Comparison of ENCODE assay signal across 12 mouse cellular contexts in genomic region chr6:119198534-119199273, GRCm38 (mm10). TPM values are rescaled to one million over a fixed set of nuclear protein-coding genes. Genes with fewer than 3 reads are reported as not detected.
DNase-seq lines count a peak whose midpoint lies in the region; ATAC-seq and TF ChIP-seq lines count a peak whose summit lies in the region.
"Had no signal": no experiment of that assay in that cellular context is flagged by ENCODE, and none has a peak within 500 bp of the region (broad histone marks: within the 10 kb centered on the region; RNA-seq: fewer than 3 reads in every experiment).

No protein-coding gene starts in this region.

- no peak overlapping the region for H3K27ac ChIP-seq in embryonic facial prominence, embryonic 14.5 days (replicated peaks; ENCODE audit: low read depth, low read length)
- H3K27ac ChIP-seq in embryonic facial prominence, embryonic 10.5 days (replicated peaks), result no peak overlapping the region
- peak overlapping the region; percentile 39; the same call in 1 of the 2 replicates for H3K27ac ChIP-seq in lung, embryonic 14.5 days (ENCODE audit: low read depth)
- H3K27ac ChIP-seq in forebrain, embryonic 11.5 days (ENCODE audit: low read depth, low read length), result peak overlapping the region; percentile 69
- peak overlapping the region; percentile 56 for H3K27ac ChIP-seq in midbrain, embryonic 13.5 days

- WGBS in embryonic facial prominence, embryonic 14.5 days, result 36% methylated on average over 15 of the region's 15 CpGs
- 50% methylated on average over 15 of the region's 15 CpGs for WGBS in embryonic facial prominence, embryonic 10.5 days
- 40% methylated on average over 15 of the region's 15 CpGs for WGBS in lung, embryonic 14.5 days
- 50% methylated on average over 15 of the region's 15 CpGs for WGBS in forebrain, embryonic 11.5 days
- WGBS in midbrain, embryonic 13.5 days, result 23% methylated on average over 15 of the region's 15 CpGs

- no peak for ATAC-seq in embryonic facial prominence, embryonic 14.5 days (ENCODE audit: low read depth)
- peak; percentile 52 for ATAC-seq in lung, embryonic 14.5 days (ENCODE audit: insufficient read depth)
- peak; percentile 61; the same call in 1 of the 2 replicates for ATAC-seq in forebrain, embryonic 11.5 days (replicated peaks; ENCODE audit: low FRiP score)
- peak; percentile 88 for ATAC-seq in midbrain, embryonic 13.5 days
- ATAC-seq in cerebellum, adult (ENCODE audit: insufficient number of reproducible peaks, low FRiP score, low TSS enrichment), result no peak
- ATAC-seq: intestine, embryonic 16.5 days had no signal

- 0 out of 2 replicates have a peak overlapping the region, but pooled peaks have one; percentile 19 for H3K9ac ChIP-seq in embryonic facial prominence, embryonic 14.5 days (ENCODE audit: low read depth, low read length)
- no peak overlapping the region for H3K9ac ChIP-seq in lung, embryonic 14.5 days
- no peak overlapping the region for H3K9ac ChIP-seq in forebrain, embryonic 11.5 days (ENCODE audit: low read length)
- no peak overlapping the region for H3K9ac ChIP-seq in midbrain, embryonic 13.5 days (replicated peaks)

- peak; percentile 57 for DNase-seq in embryonic facial prominence, embryonic 14.5 days (ENCODE audit: low spot score)
- DNase-seq in embryonic facial prominence, embryonic 10.5 days (ENCODE audit: low spot score), result no peak
- peak; percentile 70 for DNase-seq in lung, embryonic 14.5 days
- DNase-seq in lung, adult 18-20 months, result no peak
- DNase-seq in forebrain, embryonic 11.5 days (ENCODE audit: low spot score), result peak; percentile 50
- DNase-seq in ovary, adult 18-20 months (ENCODE audit: low spot score), result no peak
- DNase-seq: B cell, adult 2 months; cerebellum, postnatal 14 days had no signal

- no peaks in the 10 kb centered on the region for H3K27me3 ChIP-seq in embryonic facial prominence, embryonic 14.5 days (replicated peaks; ENCODE audit: control insufficient read depth, insufficient read depth, low read length)
- no peaks in the 10 kb centered on the region for H3K27me3 ChIP-seq in embryonic facial prominence, embryonic 10.5 days (replicated peaks; ENCODE audit: low read depth, poor library complexity, severe bottlenecking)
- H3K27me3 ChIP-seq in lung, embryonic 14.5 days (ENCODE audit: insufficient read depth, low read length), result no peaks in the 10 kb centered on the region
- no peaks in the 10 kb centered on the region for H3K27me3 ChIP-seq in forebrain, embryonic 11.5 days (ENCODE audit: control insufficient read depth, insufficient read depth, low read length)
- H3K27me3 ChIP-seq in midbrain, embryonic 13.5 days, result no peaks in the 10 kb centered on the region

- H3K9me3 ChIP-seq in embryonic facial prominence, embryonic 14.5 days (ENCODE audit: control insufficient read depth, low read length), result no peaks in the 10 kb centered on the region
- no peaks in the 10 kb centered on the region for H3K9me3 ChIP-seq in embryonic facial prominence, embryonic 10.5 days
- H3K9me3 ChIP-seq in lung, embryonic 14.5 days (ENCODE audit: low read depth, low read length), result no peaks in the 10 kb centered on the region
- H3K9me3 ChIP-seq in forebrain, embryonic 11.5 days (ENCODE audit: control insufficient read depth, low read length), result no peaks in the 10 kb centered on the region
- no peaks in the 10 kb centered on the region for H3K9me3 ChIP-seq in midbrain, embryonic 13.5 days

- no peaks in the 10 kb centered on the region for H3K36me3 ChIP-seq in embryonic facial prominence, embryonic 14.5 days (ENCODE audit: control insufficient read depth, insufficient read depth, low read length)
- peaks cover 31% of the 10 kb centered on the region for H3K36me3 ChIP-seq in embryonic facial prominence, embryonic 10.5 days (replicated peaks)
- peaks cover 4% of the 10 kb centered on the region; the same call in 1 of the 2 replicates for H3K36me3 ChIP-seq in lung, embryonic 14.5 days (ENCODE audit: insufficient read depth)
- H3K36me3 ChIP-seq in forebrain, embryonic 11.5 days (ENCODE audit: control insufficient read depth, insufficient read depth, low read length), result no peaks in the 10 kb centered on the region; the same call in 1 of the 2 replicates
- H3K36me3 ChIP-seq in midbrain, embryonic 13.5 days, result peaks cover 42% of the 10 kb centered on the region

- TF ChIP-seq CTCF in lung, embryonic 14.5 days (IDR thresholded peaks at IDR 0.05; ENCODE audit: low read depth), result no peak

- H3K4me3 ChIP-seq in embryonic facial prominence, embryonic 14.5 days (ENCODE audit: low read depth, low read length), result no peak overlapping the region
- no peak overlapping the region for H3K4me3 ChIP-seq in embryonic facial prominence, embryonic 10.5 days
- no peak overlapping the region for H3K4me3 ChIP-seq in lung, embryonic 14.5 days (ENCODE audit: low read depth, low read length)
- H3K4me3 ChIP-seq in forebrain, embryonic 11.5 days (ENCODE audit: low read depth, low read length), result no peak overlapping the region
- no peak overlapping the region for H3K4me3 ChIP-seq in midbrain, embryonic 13.5 days (replicated peaks)

- H3K4me2 ChIP-seq in embryonic facial prominence, embryonic 14.5 days (ENCODE audit: low read depth, low read length), result no peak overlapping the region
- H3K4me2 ChIP-seq in lung, embryonic 14.5 days, result no peak overlapping the region
- no peak overlapping the region for H3K4me2 ChIP-seq in forebrain, embryonic 11.5 days (ENCODE audit: low read depth, low read length, severe bottlenecking)
- 0 out of 2 replicates have a peak overlapping the region, but pooled peaks have one; percentile 10 for H3K4me2 ChIP-seq in midbrain, embryonic 13.5 days (replicated peaks)

- H3K4me1 ChIP-seq in embryonic facial prominence, embryonic 14.5 days (ENCODE audit: control insufficient read depth, insufficient read depth, low read length), result peaks cover 7% of the 10 kb centered on the region
- peaks cover 24% of the 10 kb centered on the region for H3K4me1 ChIP-seq in embryonic facial prominence, embryonic 10.5 days
- H3K4me1 ChIP-seq in lung, embryonic 14.5 days (ENCODE audit: insufficient read depth), result 0 out of 2 replicates have a peak, but pooled peaks cover 6% of the 10 kb centered on the region
- peaks cover 7% of the 10 kb centered on the region; the same call in 1 of the 2 replicates for H3K4me1 ChIP-seq in forebrain, embryonic 11.5 days (replicated peaks; ENCODE audit: control insufficient read depth, insufficient read depth, low read length)
- H3K4me1 ChIP-seq in midbrain, embryonic 13.5 days (replicated peaks), result peaks cover 25% of the 10 kb centered on the region

RNA-seq across cellular contexts. Expression of gene Cacna1c, which starts 2.5 kb away (rescaled TPM):
- polyA plus RNA-seq in embryonic facial prominence, embryonic 14.5 days (2014; fragmentation: Nextera tagmentation; extraction: Ambion mirVana), result 4.8 and 6.6 TPM in 2 replicates
- 4.2 and 4.9 TPM in 2 replicates for polyA plus RNA-seq in embryonic facial prominence, embryonic 10.5 days (2016; fragmentation: Nextera tagmentation; extraction: Ambion mirVana)
- polyA plus RNA-seq in lung, embryonic 14.5 days (2014; fragmentation: Nextera tagmentation; extraction: Ambion mirVana), result 9.4 and 10.6 TPM in 2 replicates
- polyA plus RNA-seq in forebrain, embryonic 11.5 days (2014; fragmentation: Nextera tagmentation; extraction: Ambion mirVana), result 3.4 and 4.8 TPM in 2 replicates
- 5.2 and 5.6 TPM in 2 replicates for polyA plus RNA-seq in midbrain, embryonic 13.5 days (2015; fragmentation: Nextera tagmentation; extraction: Ambion mirVana)

RNA-seq across cellular contexts. Expression of gene Dcp1b, which starts 23.7 kb away (rescaled TPM):
- polyA plus RNA-seq in embryonic facial prominence, embryonic 14.5 days (2014; fragmentation: Nextera tagmentation; extraction: Ambion mirVana), result 5.9 and 8.2 TPM in 2 replicates
- 8.4 and 8.7 TPM in 2 replicates for polyA plus RNA-seq in embryonic facial prominence, embryonic 10.5 days (2016; fragmentation: Nextera tagmentation; extraction: Ambion mirVana)
- 7.3 TPM in 2 replicates for polyA plus RNA-seq in lung, embryonic 14.5 days (2014; fragmentation: Nextera tagmentation; extraction: Ambion mirVana)
- polyA plus RNA-seq in forebrain, embryonic 11.5 days (2014; fragmentation: Nextera tagmentation; extraction: Ambion mirVana), result 12.1 TPM in 2 replicates
- polyA plus RNA-seq in midbrain, embryonic 13.5 days (2015; fragmentation: Nextera tagmentation; extraction: Ambion mirVana), result 14.7 and 15.6 TPM in 2 replicates

RNA-seq across cellular contexts. Expression of gene Cacna2d4, which starts 37.6 kb away (rescaled TPM):
- polyA plus RNA-seq in embryonic facial prominence, embryonic 14.5 days (2014; fragmentation: Nextera tagmentation; extraction: Ambion mirVana), result 0.07 and 0.24 TPM in 2 replicates
- not detected in 2 replicates for polyA plus RNA-seq in embryonic facial prominence, embryonic 10.5 days (2016; fragmentation: Nextera tagmentation; extraction: Ambion mirVana)
- 0.03 TPM in 1 of 2 replicates, not detected in the other for polyA plus RNA-seq in lung, embryonic 14.5 days (2014; fragmentation: Nextera tagmentation; extraction: Ambion mirVana)
- polyA plus RNA-seq in forebrain, embryonic 11.5 days (2014; fragmentation: Nextera tagmentation; extraction: Ambion mirVana), result 0.05 TPM in 1 of 2 replicates, not detected in the other
- polyA plus RNA-seq in midbrain, embryonic 13.5 days (2015; fragmentation: Nextera tagmentation; extraction: Ambion mirVana), result 0.43 and 0.53 TPM in 2 replicates
- polyA plus RNA-seq: liver, adult 2 months had no signal

Comparison
In these comparisons a context has a peak if more than half of its experiments do, and no peak if none do; other contexts are left out.
1. DNase-seq: peak in embryonic facial prominence, embryonic 14.5 days (single experiment), lung, embryonic 14.5 days (single experiment) and forebrain, embryonic 11.5 days (single experiment); none in embryonic facial prominence, embryonic 10.5 days (single experiment), lung, adult 18-20 months (0 of 2) and ovary, adult 18-20 months (single experiment).
2. ATAC-seq: peak in lung, embryonic 14.5 days (single experiment), forebrain, embryonic 11.5 days (single experiment) and midbrain, embryonic 13.5 days (single experiment); none in embryonic facial prominence, embryonic 14.5 days (single experiment) and cerebellum, adult (single experiment).
3. H3K27ac ChIP-seq: peak in lung, embryonic 14.5 days (single experiment), forebrain, embryonic 11.5 days (single experiment) and midbrain, embryonic 13.5 days (single experiment); none in embryonic facial prominence, embryonic 14.5 days (single experiment) and embryonic facial prominence, embryonic 10.5 days (single experiment).